Mouse (Mus musculus) kidney, adult 2 months (tissue): ENCODE measurements at regions not wholly inside any gene's neighbourhood (a gene's known extent, or its start where the extent isn't known, plus 50 kb on each side); places are given as distances from the start of the nearest gene placed in this dataset.

Experiments used
- CTCF ChIP-seq: fragments of 200-500 bp; conservative IDR thresholded peaks from 2 replicates; pipeline ENCODE4 v1.5.1; 2011; ENCODE audit warnings: low read depth, mild to moderate bottlenecking, control low read depth, low read length, moderate library complexity, mixed read lengths; ENCODE audit not compliant: insufficient read depth, insufficient read length
- POLR2A ChIP-seq: fragments of 200-500 bp; IDR thresholded peaks from one replicate; pipeline ENCODE4 v1.6.1; 2011; ENCODE audit warnings: low read depth, low read length, control low read depth

- TF ChIP-seq POLR2A (no peak), CTCF (no peak)
These were observed 179.0 kb upstream of the Foxn2 start for GRCm38 (mm10) chr17:88261556-88261955.
